Mouse (Mus musculus) hindbrain, embryonic 15.5 days (tissue): ENCODE results near the gene Fam117a. TPM values are rescaled to one million over a fixed set of nuclear protein-coding genes. Genes with fewer than 3 reads are reported as not detected.

Experiments used
- ATAC-seq: fragments of 200-750 bp; cut with Nextera tagmentation; 2 replicates; pipeline ENCODE4 v1.8.0; 2017; ENCODE audit warnings: low read depth, moderate number of reproducible peaks, moderate TSS enrichment; ENCODE audit not compliant: low FRiP score
- H3K27ac ChIP-seq: fragments of 300-500 bp; sonication (generic); replicated peaks from 2 replicates; pipeline ENCODE4 v1.5.1; 2015; ENCODE audit warnings: mild to moderate bottlenecking, inconsistent platforms
- H3K27me3 ChIP-seq: fragments of 300-500 bp; sonication (generic); 2 replicates; pipeline ENCODE4 v1.6.1; 2015; ENCODE audit warnings: control low read depth, inconsistent platforms
- H3K36me3 ChIP-seq: fragments of 300-500 bp; sonication (generic); 2 replicates; pipeline ENCODE4 v1.6.1; 2015; ENCODE audit warnings: control low read depth, inconsistent platforms
- H3K4me1 ChIP-seq: fragments of 300-500 bp; sonication (generic); replicated peaks from 2 replicates; pipeline ENCODE4 v1.6.1; 2015; ENCODE audit warnings: control low read depth, inconsistent platforms
- H3K4me2 ChIP-seq: fragments of 300-500 bp; sonication (generic); 2 replicates; pipeline ENCODE4 v1.6.1; 2015; ENCODE audit warnings: moderate library complexity, mild to moderate bottlenecking, inconsistent platforms
- H3K4me3 ChIP-seq: fragments of 300-500 bp; sonication (generic); 2 replicates; pipeline ENCODE4 v1.5.1; 2015; ENCODE audit warnings: mild to moderate bottlenecking, inconsistent platforms
- H3K9ac ChIP-seq: fragments of 300-500 bp; sonication (generic); 2 replicates; pipeline ENCODE4 v1.6.1; 2015; ENCODE audit warnings: inconsistent platforms
- H3K9me3 ChIP-seq: fragments of 300-500 bp; sonication (generic); 2 replicates; pipeline ENCODE4 v1.6.1; 2016; ENCODE audit warnings: control low read depth, inconsistent platforms
- WGBS: fragments of 180-500 bp; shearing (Covaris S2); methylation state at CpG from one replicate; pipeline ENCODE4 v1.1.7; 2015; 5-methylcytosine and 5-hydroxymethylcytosine counted together
- polyA plus RNA-seq: library from polyadenylated mRNA; unstranded; fragments of >200 nt; fragmentation: Nextera tagmentation; extraction: Ambion mirVana; gene quantifications from 2 replicates; pipeline ENCODE4 v1.2.1, GENCODE M21; 2015

The Fam117a gene
- polyA plus RNA-seq, 1 experiment from 2014 or later, result 3.6 TPM

- H3K4me1 ChIP-seq, result 0 out of 2 replicates have a peak, but pooled peaks cover 15% of the 10 kb centered on the region
- ATAC-seq, result no peak
- WGBS, result 90% methylated on average over 8 of the region's 8 CpGs
- no peaks in the 10 kb centered on the region for H3K9me3 ChIP-seq
- no peak overlapping the region for H3K4me2 ChIP-seq
- H3K9ac ChIP-seq, result no peak overlapping the region
- no peaks in the 10 kb centered on the region for H3K27me3 ChIP-seq
- H3K36me3 ChIP-seq, result no peaks in the 10 kb centered on the region
- H3K27ac ChIP-seq, result no peak overlapping the region
- no peak overlapping the region for H3K4me3 ChIP-seq
Observed at GRCm38 (mm10) chr11:95368231-95368823, 31.5 kb downstream of the Fam117a start.

- Histone ChIP-seq H3K36me3 (no peaks in the 10 kb centered on the region), H3K27ac (no peak overlapping the region), H3K4me1 (0 out of 2 replicates have a peak, but pooled peaks cover 15% of the 10 kb centered on the region), H3K9me3 (no peaks in the 10 kb centered on the region), H3K4me2 (no peak overlapping the region), H3K9ac (no peak overlapping the region), H3K27me3 (no peaks in the 10 kb centered on the region), H3K4me3 (no peak overlapping the region)
- 96% methylated on average over 4 of the region's 4 CpGs for WGBS
- no peak for ATAC-seq
Observed at GRCm38 (mm10) chr11:95368871-95369270, 32.1 kb downstream of the Fam117a start.

GRCm38 (mm10) chr11:95369964-95370890 is 33.4 kb downstream of the Fam117a start:
- 69% methylated on average over 15 of the region's 15 CpGs for WGBS
- no peak for ATAC-seq
- Histone ChIP-seq H3K36me3 (no peaks in the 10 kb centered on the region), H3K4me1 (0 out of 2 replicates have a peak, but pooled peaks cover 15% of the 10 kb centered on the region), H3K4me3 (no peak overlapping the region), H3K27me3 (no peaks in the 10 kb centered on the region), H3K4me2 (no peak overlapping the region), H3K9me3 (no peaks in the 10 kb centered on the region), H3K9ac (no peak overlapping the region), H3K27ac (peak overlapping the region; percentile 53)

- no peak overlapping the region for H3K27ac ChIP-seq
- no peaks in the 10 kb centered on the region for H3K27me3 ChIP-seq
- WGBS, result 92% methylated on average over 7 of the region's 7 CpGs
- no peak overlapping the region for H3K9ac ChIP-seq
- no peak for ATAC-seq
- H3K9me3 ChIP-seq, result no peaks in the 10 kb centered on the region
- H3K36me3 ChIP-seq, result no peaks in the 10 kb centered on the region
- H3K4me2 ChIP-seq, result no peak overlapping the region
- no peak overlapping the region for H3K4me3 ChIP-seq
- 0 out of 2 replicates have a peak, but pooled peaks cover 15% of the 10 kb centered on the region for H3K4me1 ChIP-seq
Observed at GRCm38 (mm10) chr11:95371182-95371581, 34.4 kb downstream of the Fam117a start.

- H3K36me3 ChIP-seq, result no peaks in the 10 kb centered on the region
- no peak overlapping the region for H3K9ac ChIP-seq
- H3K9me3 ChIP-seq, result no peaks in the 10 kb centered on the region
- H3K27me3 ChIP-seq, result no peaks in the 10 kb centered on the region
- WGBS, result 82% methylated on average over 9 of the region's 9 CpGs
- no peak overlapping the region for H3K4me2 ChIP-seq
- H3K27ac ChIP-seq, result no peak overlapping the region
- H3K4me1 ChIP-seq, result no peaks in the 10 kb centered on the region
- H3K4me3 ChIP-seq, result no peak overlapping the region
- no peak for ATAC-seq
Observed at GRCm38 (mm10) chr11:95378926-95379325, 42.1 kb downstream of the Fam117a start.

GRCm38 (mm10) chr11:95379552-95379951 is 42.7 kb downstream of the Fam117a start:
- Histone ChIP-seq H3K9me3 (no peaks in the 10 kb centered on the region), H3K4me3 (no peak overlapping the region), H3K9ac (no peak overlapping the region), H3K4me2 (no peak overlapping the region), H3K36me3 (no peaks in the 10 kb centered on the region), H3K4me1 (no peaks in the 10 kb centered on the region), H3K27ac (no peak overlapping the region), H3K27me3 (no peaks in the 10 kb centered on the region)
- no peak for ATAC-seq
- 80% methylated on average over 5 of the region's 5 CpGs for WGBS

GRCm38 (mm10) chr11:95380711-95381110 is 43.9 kb downstream of the Fam117a start:
- no peaks in the 10 kb centered on the region for H3K27me3 ChIP-seq
- WGBS, result 96% methylated on average over 7 of the region's 7 CpGs
- no peak overlapping the region for H3K4me2 ChIP-seq
- no peaks in the 10 kb centered on the region for H3K36me3 ChIP-seq
- no peak overlapping the region for H3K4me3 ChIP-seq
- H3K4me1 ChIP-seq, result peaks cover 4% of the 10 kb centered on the region
- H3K9me3 ChIP-seq, result no peaks in the 10 kb centered on the region
- H3K9ac ChIP-seq, result no peak overlapping the region
- no peak overlapping the region for H3K27ac ChIP-seq
- ATAC-seq, result no peak

- Histone ChIP-seq H3K4me3 (no peak overlapping the region), H3K9me3 (no peaks in the 10 kb centered on the region), H3K27ac (no peak overlapping the region), H3K36me3 (no peaks in the 10 kb centered on the region), H3K27me3 (no peaks in the 10 kb centered on the region), H3K4me2 (no peak overlapping the region), H3K9ac (no peak overlapping the region), H3K4me1 (peaks cover 8% of the 10 kb centered on the region)
- WGBS, result 95% methylated on average over 1 of the region's 1 CpGs
- ATAC-seq, result no peak
Observed at GRCm38 (mm10) chr11:95381146-95381545, 44.3 kb downstream of the Fam117a start.

- WGBS, result 84% methylated on average over 5 of the region's 5 CpGs
- Histone ChIP-seq H3K4me1 (peaks cover 16% of the 10 kb centered on the region), H3K27me3 (no peaks in the 10 kb centered on the region), H3K27ac (no peak overlapping the region), H3K9ac (no peak overlapping the region), H3K4me3 (no peak overlapping the region), H3K4me2 (no peak overlapping the region), H3K36me3 (peaks cover 21% of the 10 kb centered on the region; the same call in 1 of the 2 replicates), H3K9me3 (no peaks in the 10 kb centered on the region)
- no peak for ATAC-seq
Observed at GRCm38 (mm10) chr11:95383331-95383986, 46.6 kb downstream of the Fam117a start.

GRCm38 (mm10) chr11:95384004-95384318 is 47.1 kb downstream of the Fam117a start:
- WGBS, result 38% methylated on average over 9 of the region's 9 CpGs
- Histone ChIP-seq H3K36me3 (peaks cover 21% of the 10 kb centered on the region; the same call in 1 of the 2 replicates), H3K9me3 (no peaks in the 10 kb centered on the region), H3K4me2 (peak overlapping the region; percentile 56), H3K27me3 (no peaks in the 10 kb centered on the region), H3K4me1 (peaks cover 16% of the 10 kb centered on the region), H3K4me3 (peak overlapping the region; percentile 72; the same call in 1 of the 2 replicates), H3K9ac (no peak overlapping the region), H3K27ac (0 out of 2 replicates have a peak overlapping the region, but pooled peaks have one; percentile 6)
- ATAC-seq, result no peak

GRCm38 (mm10) chr11:95384319-95384972 is 47.6 kb downstream of the Fam117a start, which contains the start of gene Slc35b1:
Gene Slc35b1, plus strand, starts transcription at chr11:95384692.
- under 1% methylated on average over 42 of the region's 42 CpGs for WGBS
- peaks cover 22% of the 10 kb centered on the region for H3K36me3 ChIP-seq
- peak within 1 kb of the TSS; percentile 92 for H3K9ac ChIP-seq
- H3K9me3 ChIP-seq, result no peaks in the 10 kb centered on the region
- no peaks in the 10 kb centered on the region for H3K27me3 ChIP-seq
- peak within 1 kb of the TSS; percentile 72 for H3K4me3 ChIP-seq
- H3K27ac ChIP-seq, result peak within 1 kb of the TSS; percentile 92
- H3K4me2 ChIP-seq, result peak within 1 kb of the TSS; percentile 56
- H3K4me1 ChIP-seq, result peaks cover 16% of the 10 kb centered on the region
- ATAC-seq, result peak; percentile 96
